Mouse (Mus musculus) MEL (cell line): ENCODE measurements around the gene Acvr2a.

Experiments used
- CTCF ChIP-seq, 3 experiments: IDR thresholded peaks in 2 of 3; conservative IDR thresholded peaks in 1 of 3; 2 replicates each; pipeline ENCODE4 v1.5.1; 2011 to 2012; ENCODE audit warnings: low read length in 3 of 3, low read depth in 2 of 3, mild to moderate bottlenecking in 2 of 3, improper control_type of control experiment in 1 of 3, inconsistent platforms in 1 of 3, mixed read lengths in 1 of 3, moderate library complexity in 1 of 3; ENCODE audit not compliant: control insufficient read depth in 1 of 3, insufficient read depth in 1 of 3, poor library complexity in 1 of 3, severe bottlenecking in 1 of 3
- EP300 ChIP-seq, 2 experiments: IDR thresholded peaks; 2 replicates each; pipeline ENCODE4 v1.6.1; 2011; ENCODE audit warnings: improper control_type of control experiment in 2 of 2, low read length in 2 of 2, low read depth in 1 of 2, mild to moderate bottlenecking in 1 of 2
- MAFK ChIP-seq: IDR thresholded peaks from 2 replicates; pipeline ENCODE4 v1.6.1; 2011; ENCODE audit warnings: low read depth, mild to moderate bottlenecking, low read length, improper control_type of control experiment, borderline replicate concordance
- MXI1 ChIP-seq: IDR thresholded peaks from 2 replicates; pipeline ENCODE4 v1.6.1; 2011; ENCODE audit warnings: mild to moderate bottlenecking, low read depth, low read length, improper control_type of control experiment
- POLR2A ChIP-seq, 2 experiments: IDR thresholded peaks; 2 replicates each; pipeline ENCODE4 v1.6.1; 2011 to 2012; ENCODE audit warnings: low read length in 2 of 2, mild to moderate bottlenecking in 2 of 2, control low read depth in 1 of 2, improper control_type of control experiment in 1 of 2, low read depth in 1 of 2, moderate library complexity in 1 of 2; ENCODE audit not compliant: control insufficient read depth in 1 of 2, insufficient read depth in 1 of 2, poor library complexity in 1 of 2
- SIN3A ChIP-seq: IDR thresholded peaks from 2 replicates; pipeline ENCODE4 v1.6.1; 2012; ENCODE audit warnings: low read length, improper control_type of control experiment, inconsistent platforms
- USF1 ChIP-seq: IDR thresholded peaks from 2 replicates; pipeline ENCODE4 v1.6.1; 2014; ENCODE audit warnings: low read depth, mild to moderate bottlenecking, inconsistent platforms, low read length, improper control_type of control experiment, moderate library complexity

DNA sequence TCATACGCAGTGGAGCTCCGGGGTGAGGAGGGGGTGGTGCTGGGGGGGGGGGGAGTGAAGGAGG lies 136.2 kb downstream of the Acvr2a start, which contains the start of gene Orc4:
- TF ChIP-seq CTCF (IDR thresholded peaks at IDR 0.05 in 2 of 3, conservative IDR thresholded peaks at IDR 0.05 in 1 of 3; ENCODE audit: control insufficient read depth in 1 of 3, insufficient read depth in 1 of 3, low read depth in 2 of 3, low read length in 3 of 3, poor library complexity in 1 of 3, severe bottlenecking in 1 of 3) (no peak), EP300 (IDR thresholded peaks at IDR 0.05; ENCODE audit: low read depth in 1 of 2, low read length in 2 of 2) (no peak), USF1 (no peak), MXI1 (no peak), SIN3A (no peak), POLR2A (IDR thresholded peaks at IDR 0.05; ENCODE audit: control insufficient read depth in 1 of 2, insufficient read depth in 1 of 2, low read depth in 1 of 2, low read length in 2 of 2, poor library complexity in 1 of 2) (no peak), MAFK (no peak)
